Mouse (Mus musculus) layer of hippocampus, postnatal 10 days (tissue): ENCODE results near the gene Hspb3. TPM values are rescaled to one million over a fixed set of nuclear protein-coding genes. Genes with fewer than 3 reads are reported as not detected.
A peak's percentile ranks its signal among the peaks of the same experiment; 100 is the strongest.

ENCODE experiments used
- DNase-seq, 2 experiments: peaks; one replicate each; pipeline ENCODE4 v3.0.0; 2021; ENCODE audit warnings: low spot score in 2 of 2
- long read RNA-seq: library from polyadenylated mRNA; stranded (forward); transcript quantifications from one replicate; pipeline ENCODE4 v2.0.0, GENCODE M21; 2023
- total RNA-seq, 2 experiments: library from RNA; stranded (reverse); gene quantifications; 2 replicates each; pipeline ENCODE4 v1.2.3; 2021

Gene Hspb3
- 1 to 10 TPM; 1.4 to 1.6 TPM for total RNA-seq
- long read RNA-seq, partial matches to known transcripts, result 0 of 4 reads
- long read RNA-seq, other reads (novel, unspliced or antisense), result 0 of 4 reads

- DNase-seq, result peak in 1 of 2 experiments; percentile 40
Measured at GRCm38 (mm10) chr13:113663151-113663779, at the start of gene Hspb3. TSS of gene Hspb3 (minus strand) at chr13:113663676.

- no peak for DNase-seq
Measured at GRCm38 (mm10) chr13:113713186-113713585, 49.7 kb upstream of the Hspb3 start.

- DNase-seq, result peak in 1 of 2 experiments; percentile 27
Measured at GRCm38 (mm10) chr13:113706183-113706582, 42.7 kb upstream of the Hspb3 start.

GRCm38 (mm10) chr13:113701185-113701584 lies 37.7 kb upstream of the Hspb3 start:
- no peak for DNase-seq

GRCm38 (mm10) chr13:113699928-113700327 lies 36.5 kb upstream of the Hspb3 start:
- DNase-seq, result no peak

- peak in 1 of 2 experiments; percentile 15 for DNase-seq
Measured at GRCm38 (mm10) chr13:113699415-113699873, 36.0 kb upstream of the Hspb3 start.

- DNase-seq, result peak; percentile 13 to 32
Measured at GRCm38 (mm10) chr13:113696838-113697321, 33.4 kb upstream of the Hspb3 start.

- peak; percentile 40 to 58 for DNase-seq
Measured at GRCm38 (mm10) chr13:113693383-113693782, 29.9 kb upstream of the Hspb3 start.

GRCm38 (mm10) chr13:113691644-113692043 lies 28.2 kb upstream of the Hspb3 start:
- no peak for DNase-seq

- DNase-seq, result no peak
Measured at GRCm38 (mm10) chr13:113689883-113690282, 26.4 kb upstream of the Hspb3 start.

GRCm38 (mm10) chr13:113686691-113687121 lies 23.2 kb upstream of the Hspb3 start:
- no peak for DNase-seq

GRCm38 (mm10) chr13:113682821-113683220 lies 19.3 kb upstream of the Hspb3 start:
- DNase-seq, result no peak

- DNase-seq, result no peak
Measured at GRCm38 (mm10) chr13:113680646-113681045, 17.2 kb upstream of the Hspb3 start.

GRCm38 (mm10) chr13:113669459-113670077 lies 6.1 kb upstream of the Hspb3 start:
- peak; percentile 73 to 80 for DNase-seq

- no peak for DNase-seq
Measured at GRCm38 (mm10) chr13:113663883-113664282, 407 bp upstream of the Hspb3 start.

GRCm38 (mm10) chr13:113661826-113662271 lies 1.6 kb downstream of the Hspb3 start:
- no peak for DNase-seq

- DNase-seq, result no peak
Measured at GRCm38 (mm10) chr13:113660576-113661310, 2.7 kb downstream of the Hspb3 start.

GRCm38 (mm10) chr13:113657204-113657603 lies 6.3 kb downstream of the Hspb3 start:
- no peak for DNase-seq

- DNase-seq, result no peak
Measured at GRCm38 (mm10) chr13:113656639-113657038, 6.8 kb downstream of the Hspb3 start.

GRCm38 (mm10) chr13:113655511-113655910 lies 8.0 kb downstream of the Hspb3 start:
- DNase-seq, result no peak

GRCm38 (mm10) chr13:113640944-113641597 lies 22.4 kb downstream of the Hspb3 start:
- no peak for DNase-seq
